Mouse (Mus musculus) CD4-positive naive resting alpha-beta T cell, adult 57 days (primary cell): ENCODE measurements around the gene Klrc3. TPM values are rescaled to one million over a fixed set of nuclear protein-coding genes. Genes with fewer than 3 reads are reported as not detected.

Source experiments
- total RNA-seq: library from RNA; stranded (reverse); gene quantifications from one replicate; pipeline ENCODE4 v1.2.4, GENCODE M21; 2023

Klrc3 gene
- 1.7 TPM for total RNA-seq

DNA sequence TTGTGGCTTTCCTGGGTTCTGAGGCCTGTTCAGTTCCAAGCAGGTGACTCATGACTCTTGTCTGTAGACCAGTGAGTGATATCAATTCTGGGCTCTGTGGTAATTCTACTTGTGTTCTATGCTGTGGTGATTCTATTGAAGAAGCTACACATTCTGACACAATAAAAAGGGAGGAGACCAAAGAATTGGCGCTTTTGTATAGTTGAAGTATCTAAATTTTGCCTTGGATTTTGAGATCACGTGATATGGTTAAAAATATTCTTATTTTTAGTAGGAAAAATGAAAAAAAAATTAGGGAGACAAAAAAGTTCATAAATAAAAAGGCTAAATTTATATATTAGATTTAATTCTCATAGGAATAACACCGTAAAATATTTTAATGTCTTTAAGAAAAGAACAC lies at the start of gene Klrc3:
Gene Klrc3 (minus strand): TSS at position 101 of the 400 bp plus-strand sequence.

DNA sequence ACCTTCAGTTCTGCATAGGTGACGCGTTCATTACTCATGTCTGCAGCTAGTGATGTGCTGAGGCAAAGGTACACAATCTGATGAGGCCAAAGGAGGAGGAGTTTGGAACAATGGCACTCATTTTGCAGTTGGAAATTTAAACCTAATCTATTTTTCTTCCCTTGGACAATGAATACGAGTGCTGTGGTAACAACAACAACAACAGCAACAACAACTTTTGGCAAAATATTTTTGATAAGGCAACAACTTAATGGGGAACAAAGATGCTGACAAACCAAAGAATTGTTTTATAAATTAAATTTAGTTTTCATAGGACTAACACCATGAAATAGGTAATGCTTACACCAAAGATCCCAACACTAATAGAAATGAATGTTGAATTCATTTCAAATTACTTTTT lies 35.7 kb upstream of the Klrc3 start, which contains the start of gene Klrc1:
Gene Klrc1 (minus strand): TSS at position 101 of the 400 bp plus-strand sequence.

DNA sequence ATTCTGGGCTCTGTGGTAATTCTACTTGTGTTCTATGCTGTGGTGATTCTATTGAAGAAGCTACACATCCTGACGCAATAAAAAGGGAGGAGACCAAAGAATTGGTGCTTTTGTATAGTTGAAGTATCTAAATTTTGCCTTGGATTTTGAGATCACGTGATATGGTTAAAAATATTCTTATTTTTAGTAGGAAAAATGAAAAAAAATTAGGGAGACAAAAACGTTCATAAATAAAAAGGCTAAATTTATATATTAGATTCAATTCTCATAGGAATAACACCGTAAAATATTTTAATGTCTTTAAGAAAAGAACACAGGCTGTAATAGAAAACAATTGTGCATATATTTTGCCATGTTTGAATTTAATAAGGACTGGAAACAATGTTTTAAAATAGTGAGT lies 17.5 kb upstream of the Klrc3 start, which contains the start of gene Klrc2:
Gene Klrc2 (minus strand): TSS at position 101 of the 400 bp plus-strand sequence.

DNA sequence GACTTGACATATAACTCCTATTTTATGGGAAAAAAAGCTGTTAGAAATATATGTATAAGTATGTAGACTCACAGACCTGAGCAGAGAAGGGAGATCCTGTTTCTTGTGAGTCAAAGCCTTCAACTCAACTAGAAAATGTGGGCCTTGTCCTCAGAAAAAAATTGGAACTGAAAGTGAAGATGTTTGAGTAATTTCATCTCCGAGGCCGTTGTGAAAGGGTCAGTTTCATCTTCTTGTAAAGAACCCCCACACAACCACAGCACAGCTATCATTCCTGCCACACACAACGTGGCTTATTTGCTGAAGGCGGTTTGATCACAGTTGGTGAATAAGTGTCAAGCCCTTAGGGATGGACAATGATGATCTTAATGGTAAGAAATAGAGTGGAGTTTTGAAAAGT lies 19.4 kb downstream of the Klrc3 start, which contains the start of gene Klrk1:
Gene Klrk1 (minus strand): TSS at position 130 of the 400 bp plus-strand sequence.

DNA sequence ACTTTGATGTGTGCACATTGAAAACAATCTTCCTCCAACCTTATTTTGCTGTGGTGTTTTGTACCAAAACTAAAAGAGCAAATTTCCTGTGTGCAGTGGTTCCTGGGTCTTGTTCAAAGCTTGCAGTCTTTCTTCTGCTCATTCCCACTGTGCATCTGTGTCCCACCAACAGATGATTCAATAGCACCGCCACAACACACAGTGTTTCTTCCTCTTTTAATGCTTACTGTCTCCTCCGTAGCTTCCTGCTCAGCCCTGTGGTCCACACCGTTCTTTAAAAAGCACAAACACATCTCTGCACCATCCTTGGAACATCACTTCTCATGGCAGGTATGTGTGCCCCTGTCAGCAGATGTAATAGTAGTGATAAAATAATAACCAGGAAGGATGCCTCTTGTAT lies 51.6 kb downstream of the Klrc3 start, which contains the start of gene Klrd1:
Gene Klrd1 (plus strand): TSS at position 275 of the 400 bp plus-strand sequence.

Other genes with a start within 250 kb of the Klrc3 start
- gene Clec1b, start 246.0 kb downstream of the Klrc3 start, total RNA-seq = not detected
- 2.5 TPM for gene Clec9a, start 234.5 kb downstream of the Klrc3 start, total RNA-seq
- not detected for gene Clec1a, start 191.3 kb downstream of the Klrc3 start, total RNA-seq
- gene Olr1, start 136.2 kb downstream of the Klrc3 start, total RNA-seq = not detected
- not detected for gene Tmem52b, start 130.8 kb downstream of the Klrc3 start, total RNA-seq
- 14.8 TPM for gene Gabarapl1, start 110.2 kb downstream of the Klrc3 start, total RNA-seq
- gene Klre1, start 65.4 kb downstream of the Klrc3 start, total RNA-seq = 6.3 TPM
- gene Klrd1, start 51.6 kb downstream of the Klrc3 start, total RNA-seq = 82.5 TPM
- 4.8 TPM for gene Klrk1, start 19.5 kb downstream of the Klrc3 start, total RNA-seq
- 2.3 TPM for gene Klrc2, start 17.4 kb upstream of the Klrc3 start, total RNA-seq
- 6.3 TPM for gene Klrc1, start 35.6 kb upstream of the Klrc3 start, total RNA-seq
- gene Klri1, start 73.8 kb upstream of the Klrc3 start, total RNA-seq = 1.8 TPM
- 0.80 TPM for gene Klri2, start 97.1 kb upstream of the Klrc3 start, total RNA-seq
- not detected for gene Gm156, start 140.9 kb upstream of the Klrc3 start, total RNA-seq
- not detected for gene Gm17631, start 219.3 kb upstream of the Klrc3 start, total RNA-seq
- not detected for gene Klra17, start 233.3 kb upstream of the Klrc3 start, total RNA-seq